Mouse (Mus musculus): ENCODE measurements around the gene Trub1.

GRCm38 (mm10) chr19:57436586-57437021, 16.1 kb upstream of the Trub1 start:
- TF ChIP-seq CTCF (IDR thresholded peaks at IDR 0.05; ENCODE audit: borderline replicate concordance, extremely low read depth, insufficient read depth, insufficient read length), result no peak
- TF ChIP-seq POLR2A (IDR thresholded peaks at IDR 0.05; ENCODE audit: borderline replicate concordance, extremely low read depth, insufficient read depth, insufficient read length, poor library complexity, severe bottlenecking), result no peak
